Mouse (Mus musculus) testis, postnatal 10 days (tissue): ENCODE data around the gene Tas2r134.

Experiments
- DNase-seq: peaks from one replicate; pipeline ENCODE4 v3.0.0; 2021; ENCODE audit warnings: low spot score

The Tas2r134 gene

DNA sequence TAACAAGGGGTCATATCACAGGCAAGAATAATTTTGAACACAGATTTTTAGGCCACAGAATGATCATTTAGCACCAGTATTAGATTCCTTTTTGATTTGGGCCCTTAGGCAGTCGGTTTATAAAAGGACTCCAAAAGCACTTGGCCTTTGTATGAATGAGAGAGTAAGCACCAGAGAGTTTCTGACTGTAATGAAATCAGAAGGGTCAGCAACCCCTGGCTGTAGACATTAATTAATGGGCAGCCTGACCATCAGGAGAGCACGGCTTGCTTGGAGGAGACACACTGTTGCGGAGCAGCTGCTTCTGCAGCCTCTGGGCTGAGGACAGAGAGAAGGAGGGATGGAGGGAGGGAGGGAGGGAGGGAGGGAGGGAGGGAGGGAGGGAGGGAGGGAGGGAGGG, 30.4 kb downstream of the Tas2r134 start:
- DNase-seq, result no peak

DNA sequence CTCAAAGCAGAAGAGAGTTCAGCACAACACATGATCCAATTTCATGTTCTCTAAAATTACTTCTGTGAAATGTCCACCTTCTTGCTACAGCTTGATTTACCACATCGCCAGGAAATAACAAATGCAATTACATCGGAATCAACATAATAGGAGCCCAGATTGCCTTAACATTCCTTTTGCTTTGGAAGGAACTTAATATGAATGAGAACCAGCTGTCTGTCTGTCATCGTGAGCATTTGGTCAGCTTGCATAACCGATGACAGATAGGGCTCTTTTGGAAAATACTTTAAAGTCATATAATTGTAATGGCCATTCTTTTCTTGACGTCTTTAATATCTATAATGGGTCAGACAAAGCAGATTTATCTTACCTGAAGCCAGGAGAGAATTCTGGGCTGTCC, 31.0 kb downstream of the Tas2r134 start:
- DNase-seq, result no peak

GRCm38 (mm10) chr2:51674321-51674720, 47.0 kb downstream of the Tas2r134 start:
- DNase-seq, result no peak
